Mouse (Mus musculus) large intestine, adult 2 months (tissue): Measurements from ENCODE around the gene Kif21b. TPM values are rescaled to one million over a fixed set of nuclear protein-coding genes. Genes with fewer than 3 reads are reported as not detected.

Source experiments
- DNase-seq: peaks from one replicate; pipeline ENCODE4 v3.0.0-alpha.2; 2012; ENCODE audit warnings: low read depth, low spot score
- WGBS: fragments of 180-500 bp; shearing (Covaris S2); methylation state at CpG from one replicate; pipeline ENCODE4 v1.1.7; 2018; 5-methylcytosine and 5-hydroxymethylcytosine counted together
- polyA plus RNA-seq: library from polyadenylated mRNA; depleted of rRNA; stranded (reverse); fragments of >200 nt; gene quantifications from 2 replicates; pipeline ENCODE4 v1.2.3, GENCODE M21; 2012; rRNA removed

Gene Kif21b
- polyA plus RNA-seq, 1 experiment = 13.6 TPM

GRCm38 (mm10) chr1:136220037-136220871 is 89.1 kb downstream of the Kif21b start:
- WGBS = 21% methylated on average over 10 of the region's 10 CpGs
- peak; percentile 95 for DNase-seq

- no peak for DNase-seq
- whole genome bisulfite sequencing = 67% methylated on average over 10 of the region's 10 CpGs
Measured at GRCm38 (mm10) chr1:136222386-136222785, 91.2 kb downstream of the Kif21b start.

GRCm38 (mm10) chr1:136223758-136224342 is 92.7 kb downstream of the Kif21b start:
- no peak for DNase-seq
- WGBS = 52% methylated on average over 10 of the region's 10 CpGs

GRCm38 (mm10) chr1:136225846-136226245 is 94.7 kb downstream of the Kif21b start:
- WGBS = 93% methylated on average over 8 of the region's 8 CpGs

GRCm38 (mm10) chr1:136226626-136227025 is 95.4 kb downstream of the Kif21b start:
- WGBS = 75% methylated on average over 8 of the region's 8 CpGs
- no peak for DNase-seq

More at GRCm38 (mm10) chr1:136225846-136226245, 94.7 kb downstream of the Kif21b start:
- no peak for DNase-seq

Other genes with a start within 250 kb of the Kif21b start
- gene Pkp1, start 212.2 kb upstream of the Kif21b start, polyA plus RNA-seq = 15.1 and 19.9 TPM in 2 replicates
- 0.16 TPM in 1 of 2 replicates, not detected in the other for gene Igfn1, start 125.0 kb upstream of the Kif21b start, polyA plus RNA-seq
- gene Tmem9, start 123.2 kb upstream of the Kif21b start, polyA plus RNA-seq = 23.1 and 28.7 TPM in 2 replicates
- not detected in 2 replicates for gene Ascl5, start 80.6 kb upstream of the Kif21b start, polyA plus RNA-seq
- gene Cacna1s, start 78.6 kb upstream of the Kif21b start, polyA plus RNA-seq = 2.9 and 3.3 TPM in 2 replicates
- gene Mroh3, start 81.4 kb downstream of the Kif21b start, polyA plus RNA-seq = 2.1 and 3.3 TPM in 2 replicates
- 56.5 and 57.5 TPM in 2 replicates for gene Inava, start 102.9 kb downstream of the Kif21b start, polyA plus RNA-seq
- gene Gpr25, start 129.5 kb downstream of the Kif21b start, polyA plus RNA-seq = 0.12 TPM in 1 of 2 replicates, not detected in the other
- 1.2 and 1.3 TPM in 2 replicates for gene Camsap2, start 214.7 kb downstream of the Kif21b start, polyA plus RNA-seq